Mouse (Mus musculus) lung, adult 2 months (tissue): Measurements from ENCODE around the gene Arid5b. TPM values are rescaled to one million over a fixed set of nuclear protein-coding genes. Genes with fewer than 3 reads are reported as not detected.

Experiments used
- DNase-seq: peaks from one replicate; pipeline ENCODE4 v3.0.0; 2022
- H3K4me1 ChIP-seq: fragments of 200-500 bp; 2 replicates; pipeline ENCODE4 v1.6.1; 2011; ENCODE audit warnings: low read length; ENCODE audit not compliant: control insufficient read depth, insufficient read depth
- H3K4me3 ChIP-seq: fragments of 200-500 bp; replicated peaks from 2 replicates; pipeline ENCODE3; 2011; ENCODE audit warnings: low read depth, mild to moderate bottlenecking, control low read depth, low read length; ENCODE audit errors: extremely low read depth
- CTCF ChIP-seq: fragments of 200-500 bp; IDR thresholded peaks from 2 replicates; pipeline ENCODE4 v1.5.1; 2011; ENCODE audit warnings: mild to moderate bottlenecking, low read length, control low read depth; ENCODE audit not compliant: insufficient read depth
- POLR2A ChIP-seq: fragments of 200-500 bp; IDR thresholded peaks from 2 replicates; pipeline ENCODE4 v1.6.1; 2011; ENCODE audit warnings: low read depth, mild to moderate bottlenecking, control low read depth, low read length, borderline replicate concordance; ENCODE audit errors: extremely low read depth
- WGBS: fragments of 180-500 bp; shearing (Covaris S2); methylation state at CpG from one replicate; pipeline ENCODE4 v1.1.7; 2018; 5-methylcytosine and 5-hydroxymethylcytosine counted together
- polyA plus RNA-seq: library from polyadenylated mRNA; depleted of rRNA; stranded (reverse); fragments of >200 nt; gene quantifications from 2 replicates; pipeline ENCODE4 v1.2.3, GENCODE M21; 2012

Gene Arid5b
- polyA plus RNA-seq, 1 experiment = 20.1 TPM

- TF ChIP-seq POLR2A (no peak), CTCF (no peak)
- peaks cover 17% of the 10 kb centered on the region for H3K4me1 ChIP-seq
- WGBS = 71% methylated on average over 12 of the region's 12 CpGs
- DNase-seq = no peak
- H3K4me3 ChIP-seq = no peak overlapping the region
Measured at GRCm38 (mm10) chr10:68096395-68096794, 182.1 kb downstream of the Arid5b start.

- TF ChIP-seq CTCF = no peak
- no peak for TF ChIP-seq POLR2A
- H3K4me1 ChIP-seq = peaks cover 23% of the 10 kb centered on the region
- WGBS = 52% methylated on average over 2 of the region's 2 CpGs
Measured at GRCm38 (mm10) chr10:68095136-68095535, 183.4 kb downstream of the Arid5b start.

GRCm38 (mm10) chr10:68093496-68093895 is 185.0 kb downstream of the Arid5b start:
- no peak for DNase-seq
- no peak overlapping the region for H3K4me3 ChIP-seq
- no peak for TF ChIP-seq CTCF
- TF ChIP-seq POLR2A = no peak
- H3K4me1 ChIP-seq = peaks cover 28% of the 10 kb centered on the region
- 30% methylated on average over 3 of the region's 3 CpGs for WGBS

More at GRCm38 (mm10) chr10:68095136-68095535, 183.4 kb downstream of the Arid5b start:
- no peak overlapping the region for H3K4me3 ChIP-seq
- peak; percentile 69 for DNase-seq

- peaks cover 28% of the 10 kb centered on the region for H3K4me1 ChIP-seq
- TF ChIP-seq CTCF (no peak), POLR2A (no peak)
- WGBS = 42% methylated on average over 4 of the region's 4 CpGs
- DNase-seq = no peak
- no peak overlapping the region for H3K4me3 ChIP-seq
Measured at GRCm38 (mm10) chr10:68091840-68092239, 186.7 kb downstream of the Arid5b start.

GRCm38 (mm10) chr10:68091011-68091410 is 187.5 kb downstream of the Arid5b start:
- TF ChIP-seq CTCF = no peak
- TF ChIP-seq POLR2A = no peak
- 44% methylated on average over 11 of the region's 11 CpGs for WGBS
- Histone ChIP-seq H3K4me3 (no peak overlapping the region), H3K4me1 (peaks cover 28% of the 10 kb centered on the region)
- no peak for DNase-seq

- Histone ChIP-seq H3K4me3 (no peak overlapping the region), H3K4me1 (peaks cover 28% of the 10 kb centered on the region)
- WGBS = 15% methylated on average over 3 of the region's 3 CpGs
- DNase-seq = no peak
- TF ChIP-seq CTCF (no peak), POLR2A (no peak)
Measured at GRCm38 (mm10) chr10:68090544-68090943, 188.0 kb downstream of the Arid5b start.

GRCm38 (mm10) chr10:68090197-68090535 is 188.4 kb downstream of the Arid5b start:
- peak; percentile 79 for DNase-seq

GRCm38 (mm10) chr10:68089435-68090196 is 188.9 kb downstream of the Arid5b start:
- peak; percentile 65 for TF ChIP-seq CTCF
- TF ChIP-seq POLR2A = no peak
- Histone ChIP-seq H3K4me1 (peaks cover 27% of the 10 kb centered on the region), H3K4me3 (no peak overlapping the region)
- WGBS = 42% methylated on average over 15 of the region's 15 CpGs
- no peak for DNase-seq

More at GRCm38 (mm10) chr10:68090197-68090535, 188.4 kb downstream of the Arid5b start:
- 7% methylated on average over 4 of the region's 4 CpGs for WGBS
- no peak for TF ChIP-seq POLR2A
- peak; percentile 18; the same call in 1 of the 2 replicates for TF ChIP-seq CTCF
- H3K4me1 ChIP-seq = peaks cover 28% of the 10 kb centered on the region
- H3K4me3 ChIP-seq = no peak overlapping the region

GRCm38 (mm10) chr10:68087722-68088121 is 190.8 kb downstream of the Arid5b start:
- no peak for DNase-seq
- peaks cover 22% of the 10 kb centered on the region for H3K4me1 ChIP-seq
- 69% methylated on average over 3 of the region's 3 CpGs for WGBS
- TF ChIP-seq POLR2A = no peak
- no peak for TF ChIP-seq CTCF
- H3K4me3 ChIP-seq = no peak overlapping the region

GRCm38 (mm10) chr10:68086973-68087372 is 191.6 kb downstream of the Arid5b start:
- no peak for DNase-seq
- no peak overlapping the region for H3K4me3 ChIP-seq
- TF ChIP-seq CTCF = no peak
- no peak for TF ChIP-seq POLR2A
- WGBS = 76% methylated on average over 4 of the region's 4 CpGs
- H3K4me1 ChIP-seq = peaks cover 20% of the 10 kb centered on the region
